Mouse (Mus musculus): Measurements from ENCODE around the gene Utrn.

Utrn gene

DNA sequence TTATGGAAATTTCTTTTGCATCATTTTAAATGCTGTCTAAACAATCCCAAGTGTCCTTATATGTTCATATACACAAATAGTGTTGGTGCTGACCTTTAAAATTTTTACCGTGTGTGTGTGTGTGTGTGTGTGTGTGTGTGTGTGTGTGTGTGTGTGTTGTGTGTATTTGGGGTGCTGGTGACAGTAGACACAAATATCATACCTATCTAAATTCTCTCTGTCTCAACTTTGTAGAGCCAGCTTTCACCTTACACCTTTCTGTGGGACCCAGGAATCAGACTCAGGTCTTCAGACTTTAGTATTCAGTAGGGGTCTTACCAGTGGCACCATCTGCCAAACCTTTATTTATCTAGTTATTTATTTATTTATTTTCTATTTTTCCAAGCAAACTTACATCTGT is 681 bp upstream of the Utrn start:
- DNase-seq (ENCODE audit: low spot score in 2 of 2) = no peak

DNA sequence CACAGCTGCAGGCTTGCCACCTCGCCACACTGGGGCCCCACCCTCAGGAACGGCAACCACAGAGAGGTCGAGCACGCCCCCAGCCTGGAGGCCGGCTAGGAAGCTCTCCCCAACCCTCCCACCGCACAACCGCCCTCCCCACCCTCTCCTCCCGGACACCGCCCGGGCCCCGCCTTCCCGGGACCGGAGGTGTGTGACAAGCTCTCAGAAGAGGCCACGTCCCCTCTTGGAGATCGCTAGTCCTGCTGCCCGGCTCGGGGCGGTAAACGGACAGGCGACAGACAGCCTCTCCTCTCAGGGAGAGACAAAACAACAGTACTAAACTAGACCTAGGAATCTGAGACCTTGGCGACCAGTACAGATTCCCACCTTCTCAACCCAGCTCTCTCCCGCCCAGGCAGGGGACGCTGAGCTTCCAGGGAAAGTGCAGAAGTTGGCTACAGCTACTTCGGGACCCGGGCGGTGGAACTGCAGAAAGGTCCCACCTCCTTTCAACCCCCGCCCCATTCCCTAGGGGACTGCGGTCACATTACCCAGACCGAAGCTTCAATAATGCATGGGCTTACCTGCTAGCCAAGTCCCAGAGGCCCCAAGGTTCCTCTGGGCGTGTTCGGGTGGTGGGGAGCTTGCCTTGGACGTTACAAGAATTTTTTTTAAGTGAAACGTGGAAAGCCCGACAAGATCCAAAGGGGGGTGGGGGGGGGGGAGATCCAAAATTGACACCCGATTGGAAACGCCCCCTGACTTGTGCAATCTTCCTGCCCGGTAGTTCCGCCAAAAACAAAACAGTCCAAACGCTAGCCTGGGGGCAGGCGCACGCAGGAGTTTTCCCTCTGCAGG is 756 bp downstream of the Utrn start:
- peak; percentile 70 to 83 for DNase-seq (ENCODE audit: low spot score in 2 of 2)

DNA sequence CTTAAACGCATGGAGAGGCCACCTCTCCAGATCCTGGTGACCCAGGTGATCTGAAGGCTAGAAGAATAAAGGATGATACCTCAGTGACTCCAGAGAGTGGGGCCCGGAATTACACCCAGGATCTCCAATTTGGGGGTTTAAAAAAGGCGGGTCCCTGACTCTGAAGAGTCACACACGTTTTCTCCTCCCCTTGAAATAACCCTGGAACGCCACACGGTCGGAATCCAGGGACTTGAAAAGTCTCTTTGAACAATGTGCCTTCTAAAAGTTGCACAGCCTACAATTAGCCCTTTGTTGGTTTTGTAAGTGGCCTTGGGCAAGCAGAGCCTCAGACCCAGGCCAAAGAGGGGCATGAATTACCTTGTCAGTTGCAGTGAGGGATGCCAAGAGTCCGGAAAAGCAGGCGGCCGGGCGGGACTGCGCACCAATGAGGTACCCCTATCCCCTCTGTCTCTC is 1.4 kb downstream of the Utrn start:
- no peak for DNase-seq (ENCODE audit: low spot score in 2 of 2)

DNA sequence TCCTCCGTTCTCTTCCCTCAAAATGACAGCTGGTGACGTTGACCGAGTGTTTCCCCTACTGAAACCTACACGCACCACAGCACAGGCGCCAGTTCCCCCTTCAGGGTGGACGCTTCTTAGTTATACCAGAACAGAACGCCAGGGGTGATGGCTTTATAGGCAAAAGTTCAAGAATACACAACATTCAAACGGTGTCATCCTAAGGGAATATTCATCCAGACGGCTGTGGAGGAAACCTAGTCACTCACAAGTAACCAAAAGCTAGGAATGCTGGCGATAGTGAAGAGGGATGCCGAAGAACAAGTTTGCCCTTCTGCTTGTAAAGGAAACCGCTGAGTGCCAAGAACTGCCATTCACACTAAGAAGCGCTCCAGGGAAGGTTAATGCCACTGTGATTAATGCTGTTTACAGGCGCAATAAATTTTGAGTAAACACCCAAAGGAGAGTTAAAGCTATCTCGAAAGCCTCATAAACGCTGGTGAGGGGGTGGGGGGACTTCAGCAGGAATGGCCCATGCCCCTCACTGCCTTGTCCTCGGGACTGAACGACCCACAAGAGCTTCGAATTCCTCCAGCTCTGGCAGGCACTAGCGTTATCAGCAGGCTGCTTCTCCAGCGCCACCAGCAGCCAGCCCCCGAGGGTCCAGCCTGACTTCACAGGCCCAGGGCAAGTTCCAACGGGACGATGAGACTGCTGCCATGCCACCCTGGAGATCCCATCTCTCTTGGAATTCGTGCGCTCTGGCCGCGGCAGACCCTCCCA is 2.0 kb downstream of the Utrn start:
- peak; percentile 33 to 73 for DNase-seq (ENCODE audit: low spot score in 2 of 2)

DNA sequence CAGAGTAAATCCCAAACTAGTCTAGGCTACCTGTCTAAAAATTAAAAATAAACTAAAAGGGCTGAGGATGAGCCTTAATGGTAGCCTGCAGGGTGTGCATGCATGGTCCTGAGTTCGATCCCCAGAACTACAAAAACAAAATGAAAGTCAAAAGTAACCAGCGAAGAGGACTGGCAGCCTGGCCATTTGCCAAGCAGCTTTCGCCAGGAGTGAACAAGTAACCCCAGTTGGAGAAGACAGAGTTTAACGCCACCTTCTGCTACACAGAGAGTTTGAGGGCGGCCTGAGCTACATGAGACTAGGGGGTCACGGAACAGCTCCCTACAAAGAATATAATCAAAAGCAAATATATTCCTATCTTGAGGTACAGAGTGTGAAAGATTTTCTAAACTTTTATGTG is 4.0 kb downstream of the Utrn start:
- no peak for DNase-seq (ENCODE audit: low spot score in 2 of 2)

DNA sequence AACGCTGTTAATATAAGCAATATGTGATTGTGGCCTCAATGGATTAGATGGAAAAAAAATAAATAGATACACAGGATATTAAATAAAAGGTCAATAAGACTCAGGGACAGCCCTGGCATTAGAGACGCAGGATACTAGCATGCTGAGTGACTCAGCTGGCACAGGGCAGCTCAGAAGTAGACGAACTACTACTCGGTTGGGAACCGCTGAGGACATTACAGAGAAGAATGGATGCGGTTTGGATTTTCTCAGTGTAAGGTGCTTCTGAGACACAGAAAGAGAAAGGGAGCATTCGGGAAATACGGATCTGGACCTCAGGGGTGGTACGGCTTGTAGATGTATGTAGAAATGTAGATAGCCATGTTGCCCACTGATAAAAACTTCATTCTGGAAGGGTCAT is 5.6 kb downstream of the Utrn start:
- DNase-seq (ENCODE audit: low spot score in 2 of 2) = no peak

DNA sequence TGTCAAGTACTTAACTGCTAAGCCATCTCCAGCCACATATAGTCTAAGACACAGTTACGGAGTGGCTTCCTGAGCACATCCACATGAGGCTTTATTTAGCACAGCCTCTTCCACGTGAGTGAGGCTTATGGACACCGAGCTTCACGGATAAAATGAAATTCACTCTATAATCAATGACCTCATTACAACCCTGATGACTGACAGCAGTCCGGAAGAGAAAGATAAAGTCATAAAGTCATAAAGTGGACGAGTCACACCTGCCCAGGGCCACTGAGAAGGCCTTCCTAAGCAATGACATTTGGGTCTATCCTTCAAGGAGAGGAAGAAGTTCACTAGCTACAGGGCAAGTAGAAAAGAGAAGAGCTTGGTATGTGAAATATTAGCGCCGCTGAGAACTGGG is 7.1 kb downstream of the Utrn start:
- no peak for DNase-seq (ENCODE audit: low spot score in 2 of 2)

DNA sequence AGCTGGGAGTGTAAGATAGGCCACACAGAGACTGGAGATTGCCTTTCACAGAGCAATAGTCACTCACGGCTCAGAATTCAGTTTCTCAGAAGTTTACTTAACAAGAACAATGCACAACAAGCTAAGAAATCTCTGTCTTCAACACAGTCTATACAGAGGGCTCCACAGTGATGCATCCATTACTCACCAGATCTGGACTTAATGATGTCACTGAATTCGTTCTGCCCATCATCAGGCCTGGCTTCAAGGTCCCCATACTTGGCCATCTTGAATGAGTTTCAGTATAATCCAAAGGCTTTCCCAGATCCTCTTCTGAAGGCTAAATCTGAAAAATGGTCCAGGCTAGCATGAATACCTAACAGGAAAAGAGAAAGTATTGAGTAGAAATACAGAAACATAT is 7.8 kb downstream of the Utrn start:
- DNase-seq (ENCODE audit: low spot score in 2 of 2) = no peak

DNA sequence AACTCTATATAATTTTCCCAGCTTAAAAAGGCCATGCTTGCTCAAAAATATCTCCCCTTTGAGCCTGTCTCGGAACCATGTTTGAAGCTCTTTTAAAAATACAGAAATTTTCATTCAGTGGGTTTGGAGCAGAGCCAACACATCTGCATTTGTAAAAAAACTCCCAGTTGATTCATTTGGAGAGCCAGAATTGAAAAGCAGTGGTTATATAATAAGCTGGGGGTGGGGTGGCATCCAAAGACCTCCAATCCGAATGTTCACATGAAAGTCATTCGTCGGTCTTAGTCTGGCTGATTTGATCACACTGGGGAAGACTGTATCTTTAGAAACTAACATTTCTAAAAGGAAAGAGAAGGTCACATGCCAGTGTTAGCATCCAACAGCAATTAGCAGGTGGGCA is 8.4 kb downstream of the Utrn start:
- no peak for DNase-seq (ENCODE audit: low spot score in 2 of 2)

DNA sequence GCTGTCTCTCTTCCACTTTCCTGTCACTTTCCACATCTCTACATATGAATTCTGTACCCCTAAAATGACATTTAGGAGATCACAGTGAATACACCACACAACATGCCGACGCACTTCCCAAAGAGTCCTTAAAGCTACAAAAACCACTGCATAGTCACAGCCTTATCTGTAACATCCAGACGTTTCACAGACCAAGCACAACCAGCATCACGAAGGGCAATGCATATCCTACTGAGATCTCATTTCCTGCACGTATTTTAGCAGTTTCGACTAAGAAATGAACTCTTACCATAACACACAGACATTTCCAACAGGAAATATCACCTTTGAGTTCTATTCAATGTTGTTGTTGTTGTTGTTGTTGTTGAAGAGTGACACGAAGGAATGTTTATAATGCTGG is 8.8 kb downstream of the Utrn start:
- DNase-seq (ENCODE audit: low spot score in 2 of 2) = no peak

DNA sequence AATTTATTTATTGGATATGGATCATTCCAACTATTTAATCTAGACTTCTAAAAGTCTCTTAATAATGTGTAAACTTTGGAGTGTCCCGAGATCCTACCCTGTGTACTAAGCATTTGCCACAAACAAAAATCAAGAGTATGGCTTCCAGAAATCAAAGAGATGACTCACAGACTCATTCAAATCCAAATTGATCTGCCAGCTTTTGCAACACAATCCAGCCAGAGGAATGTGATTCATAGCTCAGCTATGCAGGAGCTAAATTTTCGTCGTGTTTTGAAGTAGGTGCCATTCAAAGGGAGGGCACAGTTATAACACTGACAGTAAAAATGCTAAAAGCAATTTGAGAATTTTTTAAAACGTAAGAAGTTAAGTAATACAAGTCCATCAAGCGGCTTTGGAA is 11.1 kb downstream of the Utrn start:
- DNase-seq (ENCODE audit: low spot score in 2 of 2) = no peak

DNA sequence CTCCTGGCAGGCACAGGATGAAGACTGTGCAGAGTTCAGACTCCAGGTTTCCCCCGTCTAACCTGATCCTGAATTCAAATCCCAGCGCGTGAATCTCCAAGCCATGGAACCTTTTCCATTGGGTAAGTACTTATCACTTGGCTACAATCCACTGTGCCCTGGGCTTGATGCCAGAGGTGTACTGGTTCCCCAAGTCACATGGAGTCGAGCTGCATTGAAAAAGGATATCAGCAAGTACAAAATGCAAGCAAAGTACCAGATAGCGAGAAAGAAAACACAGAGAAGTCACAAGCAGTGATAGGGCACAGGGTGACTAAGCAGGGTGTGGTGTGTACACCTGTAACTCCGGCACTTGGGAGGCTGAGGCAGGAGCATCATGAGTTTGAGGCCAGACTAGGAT is 14.9 kb downstream of the Utrn start:
- DNase-seq (ENCODE audit: low spot score in 2 of 2) = no peak

DNA sequence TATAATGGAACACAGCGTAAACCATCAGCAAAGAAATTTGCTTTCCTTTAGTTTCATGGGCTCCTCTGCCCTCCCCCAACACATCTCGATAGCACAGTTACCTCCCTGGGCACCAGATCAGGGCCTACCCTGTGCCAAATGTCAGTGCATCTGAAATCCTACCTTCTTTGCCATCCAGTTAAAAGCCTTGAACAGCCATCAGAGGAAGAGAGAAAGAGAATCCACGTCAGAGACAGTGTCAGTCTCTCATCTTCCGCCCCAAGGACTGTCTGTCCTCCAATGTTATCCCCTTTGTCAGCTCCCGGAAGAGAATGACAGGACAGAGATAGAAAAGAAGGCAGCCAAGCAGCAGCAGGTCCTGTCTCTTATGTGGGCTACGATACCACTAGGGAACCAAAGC is 15.4 kb downstream of the Utrn start:
- DNase-seq (ENCODE audit: low spot score in 2 of 2) = no peak

DNA sequence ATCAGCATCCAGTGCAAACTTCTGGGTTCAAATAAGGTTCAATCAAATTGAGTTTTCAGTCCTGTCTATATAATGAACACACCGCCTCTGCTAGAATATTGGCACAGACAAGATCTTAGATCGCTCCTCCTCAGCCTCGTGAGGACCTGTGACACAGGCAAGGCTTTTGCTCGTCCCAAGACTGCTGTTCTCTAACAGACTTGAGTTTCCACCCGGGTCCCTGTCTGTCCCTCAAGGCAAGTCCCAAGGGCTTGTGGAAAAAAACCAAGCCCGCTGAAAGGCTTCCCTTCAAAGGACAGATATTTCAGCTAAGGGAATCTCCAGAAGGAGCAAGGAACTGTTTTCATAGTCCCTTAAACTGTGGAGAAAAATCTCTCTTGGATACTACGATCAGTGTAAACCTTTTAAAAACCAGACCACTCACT is 16.0 kb downstream of the Utrn start:
- DNase-seq (ENCODE audit: low spot score in 2 of 2) = no peak

DNA sequence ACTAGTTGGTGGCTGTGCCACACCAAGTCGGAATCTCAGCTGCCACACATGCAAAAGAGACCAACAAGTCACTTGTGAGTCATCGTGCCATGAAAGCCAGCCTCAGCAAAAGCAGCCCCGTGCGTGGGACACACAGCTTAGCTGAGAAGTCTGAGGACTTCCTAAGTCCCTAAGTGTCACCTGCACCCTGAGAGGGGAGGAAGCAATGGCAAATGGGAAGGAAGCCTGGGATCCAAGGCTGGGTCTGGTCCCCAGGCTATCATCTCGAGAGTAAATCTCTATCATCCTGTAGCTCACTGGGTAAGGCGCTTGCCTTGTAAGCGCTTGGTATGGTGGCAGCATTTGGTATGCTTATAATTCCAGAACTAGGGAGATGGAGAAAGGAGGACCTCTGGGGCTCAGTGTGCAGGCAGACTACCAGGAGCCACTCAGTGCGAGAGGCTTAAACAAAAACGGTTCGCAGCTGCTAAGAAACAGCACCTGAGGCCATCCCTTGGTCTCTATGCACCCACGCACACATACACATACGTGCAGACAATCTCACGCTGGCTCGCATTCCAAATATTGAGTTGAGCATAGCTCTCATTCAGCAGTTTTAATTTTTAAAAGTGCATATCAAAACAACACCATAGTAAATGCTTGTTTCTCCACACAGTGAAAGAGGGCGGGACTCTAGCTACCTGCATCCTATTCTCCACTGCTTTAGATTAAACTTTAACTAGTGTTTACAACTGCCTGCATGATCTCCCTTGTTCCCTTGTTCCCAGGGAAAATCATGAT is 16.6 kb downstream of the Utrn start:
- no peak for DNase-seq (ENCODE audit: low spot score in 2 of 2)

DNA sequence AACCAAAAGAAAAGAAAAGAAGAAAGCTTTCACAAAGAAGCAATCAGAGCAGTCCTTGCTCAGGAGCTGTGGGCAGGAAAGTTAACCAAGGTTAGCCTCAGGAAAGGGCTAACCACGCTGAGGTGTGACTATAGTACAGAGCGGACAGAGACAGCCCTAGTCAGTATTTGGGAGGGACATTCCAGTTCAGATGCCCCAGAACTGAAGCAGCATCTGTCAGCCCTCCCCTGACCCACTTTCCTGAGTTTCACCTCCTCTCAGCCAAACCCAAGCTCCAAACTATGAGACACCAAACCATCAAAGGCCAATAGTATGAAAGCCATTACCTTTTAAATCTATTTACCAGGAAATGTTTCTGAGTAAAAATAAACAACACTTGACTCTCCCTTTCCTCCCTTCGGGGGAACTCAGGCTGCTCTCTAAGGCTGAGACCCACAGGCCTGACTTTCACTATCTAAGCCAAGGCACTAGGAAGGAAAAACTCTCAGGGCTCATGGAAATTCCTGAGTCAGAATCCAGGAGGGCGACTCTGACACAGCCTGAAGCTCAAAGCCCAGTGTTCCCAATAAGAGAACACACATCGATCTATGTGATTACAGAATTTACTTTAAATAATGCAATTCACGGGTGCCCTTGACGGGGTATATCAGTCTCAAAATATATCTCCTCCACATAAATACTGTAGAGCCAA is 18.2 kb downstream of the Utrn start:
- no peak for DNase-seq (ENCODE audit: low spot score in 2 of 2)

DNA sequence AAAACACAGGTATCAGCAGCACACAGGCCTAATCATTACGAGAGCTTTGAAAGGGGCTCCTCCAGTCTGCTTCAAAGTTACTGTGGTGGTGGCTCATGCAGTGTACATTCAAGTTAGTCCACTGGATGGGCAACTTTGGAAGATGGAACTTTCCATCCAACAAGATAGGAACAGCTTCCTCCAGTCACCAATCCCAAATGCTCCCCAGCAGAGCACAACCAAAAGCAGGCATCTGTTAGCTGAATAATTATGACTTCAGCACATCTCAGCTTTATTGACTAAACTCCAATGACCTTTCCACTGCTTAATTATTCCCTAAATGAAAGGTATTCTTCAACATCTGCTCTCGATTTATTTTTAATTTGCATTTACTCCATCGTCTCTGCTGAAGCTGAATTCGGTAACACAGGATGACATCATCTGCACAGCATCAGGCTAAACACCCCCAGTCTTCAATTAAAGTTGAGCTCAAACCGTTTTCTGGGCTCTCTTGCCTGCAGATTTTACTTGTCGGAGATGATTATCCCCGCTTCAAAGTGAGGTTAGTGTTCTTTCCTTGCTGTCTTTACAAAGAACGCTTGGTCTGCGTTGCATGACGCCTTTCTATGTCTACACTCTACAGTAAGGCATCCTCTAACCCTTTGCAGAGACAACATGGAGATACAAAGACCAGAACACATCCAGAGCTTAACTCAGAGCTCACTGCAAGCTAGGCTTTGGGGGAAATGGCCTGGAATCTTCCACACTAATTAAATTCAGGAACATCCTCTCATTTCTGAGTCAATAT is 20.6 kb downstream of the Utrn start:
- no peak for DNase-seq (ENCODE audit: low spot score in 2 of 2)

DNA sequence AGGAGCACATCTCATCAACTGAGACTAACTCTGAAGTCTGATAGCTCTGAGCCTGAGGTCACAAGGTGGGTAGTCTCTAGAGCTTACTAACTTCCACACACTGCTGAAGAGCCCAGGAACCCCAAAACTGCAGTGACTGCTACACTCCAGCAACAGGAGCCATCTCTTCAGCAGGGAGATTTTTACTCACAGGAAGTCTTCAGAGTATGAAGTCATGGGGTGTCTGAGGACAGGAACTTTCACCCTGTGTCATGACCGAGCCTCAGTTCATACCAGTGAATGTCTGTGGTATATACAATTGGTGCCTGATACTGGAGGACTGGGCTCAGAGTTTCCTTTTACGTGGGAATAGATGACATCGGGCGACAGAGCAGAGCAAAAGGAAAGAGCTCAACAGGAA is 26.6 kb downstream of the Utrn start:
- DNase-seq (ENCODE audit: low spot score in 2 of 2) = no peak

DNA sequence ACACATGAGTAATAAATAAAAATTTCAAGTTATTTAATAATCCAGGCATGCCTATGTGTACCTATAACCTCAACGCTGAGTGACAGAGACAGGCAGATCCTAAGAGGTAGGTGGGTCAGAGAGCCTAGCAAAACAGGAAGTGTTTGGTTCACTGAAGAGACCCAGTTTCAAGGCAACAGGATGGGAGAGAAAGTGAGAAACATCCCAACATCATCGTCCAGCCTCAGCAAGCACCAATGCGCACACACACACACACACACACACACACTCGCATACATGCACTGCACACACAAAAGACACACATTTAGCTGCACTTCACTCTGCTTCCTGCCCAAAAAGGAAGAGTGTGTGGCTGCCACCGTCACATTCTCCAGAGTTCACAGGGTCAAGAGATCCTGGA is 27.7 kb downstream of the Utrn start:
- no peak for DNase-seq (ENCODE audit: low spot score in 2 of 2)

DNA sequence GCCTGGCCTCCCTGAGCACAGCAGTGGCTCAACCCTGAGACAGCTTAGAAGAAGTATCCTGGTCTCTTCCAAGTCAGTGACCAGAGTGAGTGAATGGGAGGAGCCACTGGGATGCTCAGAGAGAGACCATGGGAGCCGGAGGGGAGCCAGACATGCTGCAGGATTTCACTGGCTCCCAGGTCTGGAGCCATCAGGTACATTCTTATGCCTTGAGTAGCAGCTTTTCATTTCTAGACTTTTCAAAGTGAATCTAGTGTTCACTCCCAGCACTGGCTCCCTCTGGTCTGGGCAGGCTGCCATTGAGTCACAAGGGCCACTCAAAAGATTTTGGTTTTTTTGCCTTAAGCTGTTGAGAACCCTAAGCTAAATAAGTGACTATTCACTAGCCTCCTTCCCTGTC is 31.5 kb downstream of the Utrn start:
- DNase-seq (ENCODE audit: low spot score in 2 of 2) = no peak
